Mouse (Mus musculus): ENCODE data around the gene Gpbp1. TPM values are rescaled to one million over a fixed set of nuclear protein-coding genes. Genes with fewer than 3 reads are reported as not detected.

The Gpbp1 gene
- polyA plus RNA-seq, 1 experiment from 2014 or later: 160 TPM

- Histone ChIP-seq H3K4me3 (ENCODE audit: low read depth, low read length) (no peak overlapping the region), H3K9ac (replicated peaks; ENCODE audit: low read length) (no peak overlapping the region), H3K36me3 (replicated peaks; ENCODE audit: control insufficient read depth, insufficient read depth, low read depth, low read length) (no peaks in the 10 kb centered on the region; the same call in 1 of the 2 replicates), H3K4me1 (ENCODE audit: control insufficient read depth, insufficient read depth, low read length) (no peaks in the 10 kb centered on the region), H3K4me2 (ENCODE audit: low read depth, low read length) (no peak overlapping the region), H3K9me3 (replicated peaks; ENCODE audit: control insufficient read depth, low read length) (no peaks in the 10 kb centered on the region), H3K27ac (replicated peaks; ENCODE audit: low read depth, low read length) (no peak overlapping the region), H3K27me3 (ENCODE audit: control insufficient read depth, insufficient read depth, low read length) (no peaks in the 10 kb centered on the region)
- 68% methylated on average over 2 of the region's 2 CpGs for WGBS
- DNase-seq (ENCODE audit: low spot score) (no peak), ATAC-seq (replicated peaks; ENCODE audit: insufficient number of reproducible peaks, low FRiP score, low TSS enrichment, low read depth) (no peak)
Observed at GRCm38 (mm10) chr13:111456790-111457189, 33.1 kb downstream of the Gpbp1 start.

- no peak overlapping the region for H3K9ac ChIP-seq (replicated peaks; ENCODE audit: low read length)
- no peak overlapping the region for H3K4me2 ChIP-seq (ENCODE audit: low read depth, low read length)
- ATAC-seq (replicated peaks; ENCODE audit: insufficient number of reproducible peaks, low FRiP score, low TSS enrichment, low read depth): no peak
- H3K4me3 ChIP-seq (ENCODE audit: low read depth, low read length): no peak overlapping the region
- no peak for DNase-seq (ENCODE audit: low spot score)
- no peaks in the 10 kb centered on the region for H3K27me3 ChIP-seq (ENCODE audit: control insufficient read depth, insufficient read depth, low read length)
- H3K27ac ChIP-seq (replicated peaks; ENCODE audit: low read depth, low read length): no peak overlapping the region
- no peaks in the 10 kb centered on the region for H3K9me3 ChIP-seq (replicated peaks; ENCODE audit: control insufficient read depth, low read length)
- H3K4me1 ChIP-seq (ENCODE audit: control insufficient read depth, insufficient read depth, low read length): no peaks in the 10 kb centered on the region
- peaks cover 4% of the 10 kb centered on the region for H3K36me3 ChIP-seq (replicated peaks; ENCODE audit: control insufficient read depth, insufficient read depth, low read depth, low read length)
Observed at GRCm38 (mm10) chr13:111444325-111444724, 45.6 kb downstream of the Gpbp1 start.

- H3K4me2 ChIP-seq (ENCODE audit: low read depth, low read length): no peak overlapping the region
- no peak for ATAC-seq (replicated peaks; ENCODE audit: insufficient number of reproducible peaks, low FRiP score, low TSS enrichment, low read depth)
- H3K27me3 ChIP-seq (ENCODE audit: control insufficient read depth, insufficient read depth, low read length): no peaks in the 10 kb centered on the region
- no peaks in the 10 kb centered on the region for H3K9me3 ChIP-seq (replicated peaks; ENCODE audit: control insufficient read depth, low read length)
- no peak overlapping the region for H3K4me3 ChIP-seq (ENCODE audit: low read depth, low read length)
- 69% methylated on average over 1 of the region's 1 CpGs for WGBS
- H3K9ac ChIP-seq (replicated peaks; ENCODE audit: low read length): no peak overlapping the region
- peaks cover 3% of the 10 kb centered on the region; the same call in 1 of the 2 replicates for H3K36me3 ChIP-seq (replicated peaks; ENCODE audit: control insufficient read depth, insufficient read depth, low read depth, low read length)
- H3K4me1 ChIP-seq (ENCODE audit: control insufficient read depth, insufficient read depth, low read length): no peaks in the 10 kb centered on the region
- DNase-seq (ENCODE audit: low spot score): no peak
- H3K27ac ChIP-seq (replicated peaks; ENCODE audit: low read depth, low read length): no peak overlapping the region
Observed at GRCm38 (mm10) chr13:111431174-111431573, 58.7 kb downstream of the Gpbp1 start.

GRCm38 (mm10) chr13:111421330-111421729 lies 68.6 kb downstream of the Gpbp1 start:
- no peak overlapping the region for H3K4me2 ChIP-seq (ENCODE audit: low read depth, low read length)
- H3K36me3 ChIP-seq (replicated peaks; ENCODE audit: control insufficient read depth, insufficient read depth, low read depth, low read length): no peaks in the 10 kb centered on the region
- H3K27ac ChIP-seq (replicated peaks; ENCODE audit: low read depth, low read length): no peak overlapping the region
- no peaks in the 10 kb centered on the region for H3K4me1 ChIP-seq (ENCODE audit: control insufficient read depth, insufficient read depth, low read length)
- no peak for DNase-seq (ENCODE audit: low spot score)
- H3K27me3 ChIP-seq (ENCODE audit: control insufficient read depth, insufficient read depth, low read length): no peaks in the 10 kb centered on the region
- no peaks in the 10 kb centered on the region for H3K9me3 ChIP-seq (replicated peaks; ENCODE audit: control insufficient read depth, low read length)
- H3K9ac ChIP-seq (replicated peaks; ENCODE audit: low read length): no peak overlapping the region
- no peak for ATAC-seq (replicated peaks; ENCODE audit: insufficient number of reproducible peaks, low FRiP score, low TSS enrichment, low read depth)
- H3K4me3 ChIP-seq (ENCODE audit: low read depth, low read length): no peak overlapping the region

GRCm38 (mm10) chr13:111418087-111418486 lies 71.8 kb downstream of the Gpbp1 start:
- H3K27ac ChIP-seq (replicated peaks; ENCODE audit: low read depth, low read length): no peak overlapping the region
- 65% methylated on average over 2 of the region's 2 CpGs for WGBS
- H3K4me1 ChIP-seq (ENCODE audit: control insufficient read depth, insufficient read depth, low read length): no peaks in the 10 kb centered on the region
- H3K9me3 ChIP-seq (replicated peaks; ENCODE audit: control insufficient read depth, low read length): no peaks in the 10 kb centered on the region
- H3K36me3 ChIP-seq (replicated peaks; ENCODE audit: control insufficient read depth, insufficient read depth, low read depth, low read length): no peaks in the 10 kb centered on the region
- no peak overlapping the region for H3K4me2 ChIP-seq (ENCODE audit: low read depth, low read length)
- ATAC-seq (replicated peaks; ENCODE audit: insufficient number of reproducible peaks, low FRiP score, low TSS enrichment, low read depth): no peak; the same call in 1 of the 2 replicates
- no peak overlapping the region for H3K4me3 ChIP-seq (ENCODE audit: low read depth, low read length)
- H3K9ac ChIP-seq (replicated peaks; ENCODE audit: low read length): no peak overlapping the region
- H3K27me3 ChIP-seq (ENCODE audit: control insufficient read depth, insufficient read depth, low read length): no peaks in the 10 kb centered on the region
- DNase-seq (ENCODE audit: low spot score): no peak

- Histone ChIP-seq H3K9me3 (replicated peaks; ENCODE audit: control insufficient read depth, low read length) (no peaks in the 10 kb centered on the region), H3K4me2 (ENCODE audit: low read depth, low read length) (no peak overlapping the region), H3K4me1 (ENCODE audit: control insufficient read depth, insufficient read depth, low read length) (no peaks in the 10 kb centered on the region), H3K27me3 (ENCODE audit: control insufficient read depth, insufficient read depth, low read length) (no peaks in the 10 kb centered on the region), H3K9ac (replicated peaks; ENCODE audit: low read length) (no peak overlapping the region), H3K27ac (replicated peaks; ENCODE audit: low read depth, low read length) (no peak overlapping the region), H3K4me3 (ENCODE audit: low read depth, low read length) (no peak overlapping the region), H3K36me3 (replicated peaks; ENCODE audit: control insufficient read depth, insufficient read depth, low read depth, low read length) (no peaks in the 10 kb centered on the region)
- WGBS: 39% methylated on average over 4 of the region's 4 CpGs
- DNase-seq (ENCODE audit: low spot score) (peak; percentile 81), ATAC-seq (replicated peaks; ENCODE audit: insufficient number of reproducible peaks, low FRiP score, low TSS enrichment, low read depth) (no peak)
Observed at GRCm38 (mm10) chr13:111413156-111413555, 76.8 kb downstream of the Gpbp1 start.

- Histone ChIP-seq H3K27me3 (ENCODE audit: control insufficient read depth, insufficient read depth, low read length) (no peaks in the 10 kb centered on the region), H3K4me3 (ENCODE audit: low read depth, low read length) (no peak overlapping the region), H3K36me3 (replicated peaks; ENCODE audit: control insufficient read depth, insufficient read depth, low read depth, low read length) (no peaks in the 10 kb centered on the region), H3K9ac (replicated peaks; ENCODE audit: low read length) (no peak overlapping the region), H3K4me1 (ENCODE audit: control insufficient read depth, insufficient read depth, low read length) (no peaks in the 10 kb centered on the region; the same call in 1 of the 2 replicates), H3K4me2 (ENCODE audit: low read depth, low read length) (no peak overlapping the region), H3K27ac (replicated peaks; ENCODE audit: low read depth, low read length) (no peak overlapping the region), H3K9me3 (replicated peaks; ENCODE audit: control insufficient read depth, low read length) (no peaks in the 10 kb centered on the region)
- ATAC-seq (replicated peaks; ENCODE audit: insufficient number of reproducible peaks, low FRiP score, low TSS enrichment, low read depth) (no peak), DNase-seq (ENCODE audit: low spot score) (peak; percentile 85)
- 2% methylated on average over 7 of the region's 7 CpGs for WGBS
Observed at GRCm38 (mm10) chr13:111410831-111411230, 79.1 kb downstream of the Gpbp1 start.

- H3K36me3 ChIP-seq (replicated peaks; ENCODE audit: control insufficient read depth, insufficient read depth, low read depth, low read length): no peaks in the 10 kb centered on the region
- 58% methylated on average over 9 of the region's 9 CpGs for WGBS
- H3K4me1 ChIP-seq (ENCODE audit: control insufficient read depth, insufficient read depth, low read length): no peaks in the 10 kb centered on the region; the same call in 1 of the 2 replicates
- H3K4me2 ChIP-seq (ENCODE audit: low read depth, low read length): no peak overlapping the region
- ATAC-seq (replicated peaks; ENCODE audit: insufficient number of reproducible peaks, low FRiP score, low TSS enrichment, low read depth) (no peak), DNase-seq (ENCODE audit: low spot score) (no peak)
- H3K9me3 ChIP-seq (replicated peaks; ENCODE audit: control insufficient read depth, low read length): no peaks in the 10 kb centered on the region
- H3K27me3 ChIP-seq (ENCODE audit: control insufficient read depth, insufficient read depth, low read length): no peaks in the 10 kb centered on the region
- H3K27ac ChIP-seq (replicated peaks; ENCODE audit: low read depth, low read length): no peak overlapping the region
- H3K9ac ChIP-seq (replicated peaks; ENCODE audit: low read length): no peak overlapping the region
- no peak overlapping the region for H3K4me3 ChIP-seq (ENCODE audit: low read depth, low read length)
Observed at GRCm38 (mm10) chr13:111406859-111407389, 83.0 kb downstream of the Gpbp1 start.
